Mouse (Mus musculus): ENCODE data around the gene Insr. TPM values are rescaled to one million over a fixed set of nuclear protein-coding genes. Genes with fewer than 3 reads are reported as not detected.

Insr gene
- polyA plus RNA-seq, 1 experiment from 2014 or later: 27.2 TPM

GRCm38 (mm10) chr8:3299322-3299721, 19.9 kb upstream of the Insr start:
- Histone ChIP-seq H3K9me3 (replicated peaks; ENCODE audit: low read length) (no peaks in the 10 kb centered on the region), H3K4me2 (ENCODE audit: low read length) (no peak overlapping the region), H3K4me1 (replicated peaks; ENCODE audit: insufficient read depth, low read length) (no peaks in the 10 kb centered on the region), H3K4me3 (replicated peaks; ENCODE audit: low read depth, low read length) (no peak overlapping the region), H3K27me3 (ENCODE audit: insufficient read depth, low read length) (no peaks in the 10 kb centered on the region), H3K27ac (no peak overlapping the region), H3K9ac (ENCODE audit: low read depth, low read length) (no peak overlapping the region), H3K36me3 (ENCODE audit: insufficient read depth, low read length) (no peaks in the 10 kb centered on the region)
- no peak for TF ChIP-seq CTCF (IDR thresholded peaks at IDR 0.05; ENCODE audit: low read depth)
- 53% methylated on average over 5 of the region's 5 CpGs for WGBS
- DNase-seq (ENCODE audit: low spot score) (no peak), ATAC-seq (replicated peaks; ENCODE audit: low FRiP score, low read depth) (no peak)

DNA sequence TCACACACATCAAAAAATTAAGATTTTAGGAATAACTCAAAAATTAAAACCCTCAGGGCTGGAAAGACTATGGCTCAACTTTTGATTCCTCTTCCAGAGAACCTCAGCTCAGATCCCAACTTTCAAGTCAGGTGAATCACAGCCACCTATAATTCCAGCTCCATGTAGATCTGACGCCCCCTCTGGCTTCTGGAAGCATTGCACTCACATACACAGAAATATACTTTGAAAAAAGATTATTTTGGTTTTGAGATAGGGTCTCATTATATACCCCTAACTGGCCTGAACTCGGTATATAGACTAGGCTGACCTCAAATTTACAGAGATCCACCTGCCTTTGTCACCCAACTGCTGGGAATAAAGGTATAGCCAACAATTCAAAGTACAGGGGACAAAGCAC, 6.4 kb upstream of the Insr start:
- no peaks in the 10 kb centered on the region for H3K9me3 ChIP-seq (replicated peaks; ENCODE audit: low read length)
- WGBS: 42% methylated on average over 2 of the region's 2 CpGs
- no peaks in the 10 kb centered on the region for H3K27me3 ChIP-seq (ENCODE audit: insufficient read depth, low read length)
- no peak overlapping the region for H3K27ac ChIP-seq
- H3K36me3 ChIP-seq (ENCODE audit: insufficient read depth, low read length): no peaks in the 10 kb centered on the region
- peak; percentile 22; the same call in 1 of the 2 replicates for TF ChIP-seq CTCF (IDR thresholded peaks at IDR 0.05; ENCODE audit: low read depth)
- no peak for DNase-seq (ENCODE audit: low spot score)
- ATAC-seq (replicated peaks; ENCODE audit: low FRiP score, low read depth): no peak
- H3K9ac ChIP-seq (ENCODE audit: low read depth, low read length): no peak overlapping the region
- H3K4me2 ChIP-seq (ENCODE audit: low read length): no peak overlapping the region
- H3K4me3 ChIP-seq (replicated peaks; ENCODE audit: low read depth, low read length): no peak overlapping the region
- no peaks in the 10 kb centered on the region for H3K4me1 ChIP-seq (replicated peaks; ENCODE audit: insufficient read depth, low read length)

DNA sequence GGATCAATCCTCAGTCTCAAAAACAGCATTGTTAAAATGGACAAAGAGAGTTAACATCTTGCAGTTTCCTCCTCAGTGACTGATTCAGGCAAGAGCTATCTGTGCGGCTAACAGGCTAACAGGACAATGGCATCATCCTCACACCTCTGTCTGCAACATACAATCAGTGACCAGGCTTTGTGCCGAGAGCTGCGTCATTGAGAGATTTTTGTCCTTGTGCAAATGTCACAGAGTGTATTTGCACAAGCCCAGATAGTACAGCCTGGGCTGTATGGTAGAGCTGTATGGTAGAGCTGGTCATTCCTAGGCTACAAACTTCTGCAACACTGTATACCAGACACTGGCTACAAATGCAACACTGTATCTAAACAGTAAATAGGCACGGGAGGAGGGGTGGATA, 5.2 kb upstream of the Insr start:
- Histone ChIP-seq H3K27me3 (ENCODE audit: insufficient read depth, low read length) (no peaks in the 10 kb centered on the region), H3K4me2 (ENCODE audit: low read length) (no peak overlapping the region), H3K9ac (ENCODE audit: low read depth, low read length) (no peak overlapping the region), H3K9me3 (replicated peaks; ENCODE audit: low read length) (no peaks in the 10 kb centered on the region), H3K27ac (no peak overlapping the region), H3K36me3 (ENCODE audit: insufficient read depth, low read length) (no peaks in the 10 kb centered on the region), H3K4me3 (replicated peaks; ENCODE audit: low read depth, low read length) (no peak overlapping the region), H3K4me1 (replicated peaks; ENCODE audit: insufficient read depth, low read length) (no peaks in the 10 kb centered on the region)
- DNase-seq (ENCODE audit: low spot score): no peak
- no peak for ATAC-seq (replicated peaks; ENCODE audit: low FRiP score, low read depth)
- 81% methylated on average over 4 of the region's 4 CpGs for WGBS
- no peak for TF ChIP-seq CTCF (IDR thresholded peaks at IDR 0.05; ENCODE audit: low read depth)

DNA sequence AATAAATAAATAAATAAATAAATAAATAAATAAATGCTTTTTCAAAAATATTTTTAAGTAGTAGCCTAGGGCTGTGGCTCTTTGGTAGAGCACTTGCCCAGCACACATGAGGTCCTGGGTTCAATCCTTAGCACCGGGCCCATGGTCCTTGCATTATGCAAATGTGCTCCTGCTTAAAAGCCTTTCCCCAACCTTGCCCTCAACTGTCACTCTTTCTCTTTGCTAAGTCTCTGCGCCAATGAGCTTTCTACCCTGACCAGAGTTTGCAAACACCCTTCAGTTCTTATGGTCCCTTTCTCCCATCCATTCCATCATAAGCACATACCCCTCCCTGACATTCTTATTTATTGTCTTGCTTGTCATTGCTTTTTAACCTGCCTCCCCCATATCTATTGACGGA, 1.9 kb upstream of the Insr start:
- TF ChIP-seq CTCF (IDR thresholded peaks at IDR 0.05; ENCODE audit: low read depth): no peak
- H3K27me3 ChIP-seq (ENCODE audit: insufficient read depth, low read length): no peaks in the 10 kb centered on the region
- 84% methylated on average over 3 of the region's 3 CpGs for WGBS
- ATAC-seq (replicated peaks; ENCODE audit: low FRiP score, low read depth) (no peak), DNase-seq (ENCODE audit: low spot score) (no peak)
- H3K9ac ChIP-seq (ENCODE audit: low read depth, low read length): no peak overlapping the region
- peaks cover 8% of the 10 kb centered on the region; the same call in 1 of the 2 replicates for H3K4me1 ChIP-seq (replicated peaks; ENCODE audit: insufficient read depth, low read length)
- H3K9me3 ChIP-seq (replicated peaks; ENCODE audit: low read length): no peaks in the 10 kb centered on the region
- H3K36me3 ChIP-seq (ENCODE audit: insufficient read depth, low read length): no peaks in the 10 kb centered on the region
- no peak overlapping the region for H3K4me2 ChIP-seq (ENCODE audit: low read length)
- H3K4me3 ChIP-seq (replicated peaks; ENCODE audit: low read depth, low read length): no peak overlapping the region
- no peak overlapping the region for H3K27ac ChIP-seq

DNA sequence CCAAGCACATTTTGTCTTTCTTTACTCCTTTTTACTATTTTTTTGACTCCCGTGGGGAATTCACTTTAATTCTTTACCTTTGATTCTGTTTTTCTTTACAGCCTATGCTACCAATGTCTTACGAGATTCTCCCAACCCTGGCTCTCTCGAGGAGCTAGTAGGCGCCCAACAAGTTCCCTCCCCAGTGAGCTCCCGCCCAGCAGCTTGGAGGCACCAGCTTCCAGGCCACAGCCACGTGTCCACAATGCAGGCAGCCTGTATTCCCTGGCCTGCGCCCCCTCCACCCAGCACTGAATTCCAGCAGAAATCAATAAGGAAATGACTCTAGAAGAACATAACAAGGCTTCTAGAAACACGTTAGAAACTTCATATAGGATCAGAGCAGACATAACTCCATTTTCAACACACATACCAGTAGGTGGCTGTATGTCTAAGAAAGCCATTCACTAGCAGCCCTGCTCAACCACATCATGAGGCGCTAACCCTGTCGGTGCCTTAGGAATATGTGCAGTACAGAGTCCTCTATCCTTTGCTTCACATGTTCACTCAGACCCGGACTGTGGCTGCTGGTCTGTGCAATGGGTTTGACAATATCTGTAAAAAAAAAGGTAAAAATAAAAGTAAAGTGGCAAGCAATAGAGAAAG, 971 bp upstream of the Insr start:
- Histone ChIP-seq H3K27ac (no peak overlapping the region), H3K27me3 (ENCODE audit: insufficient read depth, low read length) (no peaks in the 10 kb centered on the region), H3K4me2 (ENCODE audit: low read length) (peak overlapping the region; percentile 94), H3K4me1 (replicated peaks; ENCODE audit: insufficient read depth, low read length) (peaks cover 8% of the 10 kb centered on the region), H3K36me3 (ENCODE audit: insufficient read depth, low read length) (no peaks in the 10 kb centered on the region), H3K4me3 (replicated peaks; ENCODE audit: low read depth, low read length) (no peak overlapping the region), H3K9me3 (replicated peaks; ENCODE audit: low read length) (no peaks in the 10 kb centered on the region), H3K9ac (ENCODE audit: low read depth, low read length) (no peak overlapping the region)
- 37% methylated on average over 11 of the region's 11 CpGs for WGBS
- DNase-seq (ENCODE audit: low spot score) (no peak), ATAC-seq (replicated peaks; ENCODE audit: low FRiP score, low read depth) (no peak)
- peak; percentile 29; the same call in 1 of the 2 replicates for TF ChIP-seq CTCF (IDR thresholded peaks at IDR 0.05; ENCODE audit: low read depth)

- peak overlapping the region; percentile 65 for H3K4me3 ChIP-seq (replicated peaks; ENCODE audit: low read depth, low read length)
- 2% methylated on average over 18 of the region's 18 CpGs for WGBS
- H3K4me1 ChIP-seq (replicated peaks; ENCODE audit: insufficient read depth, low read length): peaks cover 8% of the 10 kb centered on the region
- no peaks in the 10 kb centered on the region for H3K9me3 ChIP-seq (replicated peaks; ENCODE audit: low read length)
- H3K9ac ChIP-seq (ENCODE audit: low read depth, low read length): peak overlapping the region; percentile 92
- DNase-seq (ENCODE audit: low spot score): no peak
- H3K27me3 ChIP-seq (ENCODE audit: insufficient read depth, low read length): no peaks in the 10 kb centered on the region
- H3K27ac ChIP-seq: no peak overlapping the region
- H3K36me3 ChIP-seq (ENCODE audit: insufficient read depth, low read length): no peaks in the 10 kb centered on the region
- H3K4me2 ChIP-seq (ENCODE audit: low read length): peak overlapping the region; percentile 94
- 0 out of 2 replicates have a peak, but pooled peaks have one; percentile 0 for TF ChIP-seq CTCF (IDR thresholded peaks at IDR 0.05; ENCODE audit: low read depth)
- peak; percentile 6 for ATAC-seq (replicated peaks; ENCODE audit: low FRiP score, low read depth)
These were observed 282 bp upstream of the Insr start for GRCm38 (mm10) chr8:3279721-3280077.
